Mouse (Mus musculus) activated CD4-positive, CD25-positive, alpha-beta regulatory T cell, adult 9 weeks (primary cell): ENCODE measurements around the gene Trappc2l. TPM values are rescaled to one million over a fixed set of nuclear protein-coding genes. Genes with fewer than 3 reads are reported as not detected.

Experiments
- polyA plus RNA-seq: library from polyadenylated mRNA; unstranded; fragments of 100-300 nt; shearing (Covaris generic); gene quantifications from one replicate; pipeline ENCODE4 v1.2.1, GENCODE M21; 2017

Trappc2l gene
- 51.4 TPM for polyA plus RNA-seq

GRCm38 (mm10) chr8:122611295-122612133 lies at the start of gene Trappc2l, which contains the start of gene Galns:
TSS of gene Trappc2l (plus strand) at chr8:122611640.
TSS of gene Galns (minus strand) at chr8:122611463.

GRCm38 (mm10) chr8:122567361-122568108 lies 43.9 kb upstream of the Trappc2l start, which contains the start of gene Cdt1:
TSS of gene Cdt1 (plus strand) at chr8:122568015.

GRCm38 (mm10) chr8:122576648-122577022 lies 34.8 kb upstream of the Trappc2l start, which contains the start of gene Aprt:
TSS of gene Aprt (minus strand) at chr8:122576909.

GRCm38 (mm10) chr8:122622727-122623126 lies 11.3 kb downstream of the Trappc2l start, which contains the start of gene Pabpn1l:
TSS of gene Pabpn1l (minus strand) at chr8:122622739.

Other genes starting within 250 kb of the Trappc2l start
- gene Zc3h18, start 235.0 kb upstream of the Trappc2l start, polyA plus RNA-seq: 57.6 TPM
- gene Il17c, start 189.6 kb upstream of the Trappc2l start, polyA plus RNA-seq: 0.66 TPM
- gene Cyba, start 178.7 kb upstream of the Trappc2l start, polyA plus RNA-seq: 1,075 TPM
- 33.1 TPM for gene Mvd, start 168.2 kb upstream of the Trappc2l start, polyA plus RNA-seq
- 4.1 TPM for gene Snai3, start 150.9 kb upstream of the Trappc2l start, polyA plus RNA-seq
- gene Rnf166, start 135.6 kb upstream of the Trappc2l start, polyA plus RNA-seq: 32.2 TPM
- gene Ctu2, start 135.5 kb upstream of the Trappc2l start, polyA plus RNA-seq: 80.9 TPM
- 5.9 TPM for gene Piezo1, start 60.3 kb upstream of the Trappc2l start, polyA plus RNA-seq
- gene Cdt1, start 43.6 kb upstream of the Trappc2l start, polyA plus RNA-seq: 13.3 TPM
- 226 TPM for gene Aprt, start 34.7 kb upstream of the Trappc2l start, polyA plus RNA-seq
- 15.2 TPM for gene Galns, start 177 bp upstream of the Trappc2l start, polyA plus RNA-seq
- gene Pabpn1l, start 11.1 kb downstream of the Trappc2l start, polyA plus RNA-seq: not detected
- gene Cbfa2t3, start 87.5 kb downstream of the Trappc2l start, polyA plus RNA-seq: 0.57 TPM
- 7.5 TPM for gene Acsf3, start 163.8 kb downstream of the Trappc2l start, polyA plus RNA-seq
- not detected for gene Cdh15, start 236.3 kb downstream of the Trappc2l start, polyA plus RNA-seq